Mouse (Mus musculus) layer of hippocampus, adult 6 months (tissue): Measurements from ENCODE around the gene Gm10600. TPM values are rescaled to one million over a fixed set of nuclear protein-coding genes. Genes with fewer than 3 reads are reported as not detected.

ENCODE experiments used
- long read RNA-seq, 2 experiments: library from polyadenylated mRNA; unstranded; transcript quantifications; one replicate each; pipeline ENCODE4 v2.0.0; 2019 to 2020
- polyA plus RNA-seq: library from polyadenylated mRNA; unstranded; fragments of <200 nt; fragmentation: Nextera tagmentation; gene quantifications from 2 replicates; pipeline ENCODE4 v1.2.3, GENCODE M21; 2021

Gene Gm10600
- polyA plus RNA-seq, result 1.2 TPM in 1 of 2 replicates, not detected in the other
- long read RNA-seq, experiment 1, result 0 reads
- long read RNA-seq, experiment 2, partial matches to known transcripts, result 0 of 1 reads
- long read RNA-seq, experiment 2, other reads (novel, unspliced or antisense), result 0 of 1 reads

GRCm38 (mm10) chr4:42240339-42240738, at the start of gene Gm10600:
Gm10600 (plus strand) TSS chr4:42240639.

GRCm38 (mm10) chr4:42255467-42255866, 15.0 kb downstream of the Gm10600 start, which contains the start of gene Ccl21b:
Ccl21b (plus strand) TSS chr4:42255767.

Other genes starting within 250 kb of the Gm10600 start
- 0.94 and 1.6 TPM in 2 replicates for gene Gm21093, start 205.9 kb upstream of the Gm10600 start, polyA plus RNA-seq
- gene Gm3893, start 149.4 kb upstream of the Gm10600 start, polyA plus RNA-seq, result not detected in 2 replicates
- gene Gm13304, start 125.8 kb upstream of the Gm10600 start, polyA plus RNA-seq, result 7.3 TPM in 1 of 2 replicates, not detected in the other
- gene Gm13306, start 87.2 kb upstream of the Gm10600 start, polyA plus RNA-seq, result 3.3 and 3.7 TPM in 2 replicates
- 0.94 and 1.3 TPM in 2 replicates for gene Gm13305, start 72.0 kb upstream of the Gm10600 start, polyA plus RNA-seq
- not detected in 2 replicates for gene Ccl21b, start 15.1 kb downstream of the Gm10600 start, polyA plus RNA-seq
- gene Gm21953, start 53.6 kb downstream of the Gm10600 start, polyA plus RNA-seq, result 1.7 TPM in 1 of 2 replicates, not detected in the other
- 0.31 TPM in 1 of 2 replicates, not detected in the other for gene Fam205a3, start 77.7 kb downstream of the Gm10600 start, polyA plus RNA-seq
- 1.7 TPM in 1 of 2 replicates, not detected in the other for gene Gm21586, start 198.7 kb downstream of the Gm10600 start, polyA plus RNA-seq
- gene Gm2163, start 226.1 kb downstream of the Gm10600 start, polyA plus RNA-seq, result 0.06 and 0.10 TPM in 2 replicates